Mouse (Mus musculus) intestine, embryonic 16.5 days (tissue): ENCODE measurements around the gene Zfhx2. TPM values are rescaled to one million over a fixed set of nuclear protein-coding genes. Genes with fewer than 3 reads are reported as not detected.

ENCODE experiments used
- ATAC-seq: fragments of 200-750 bp; cut with Nextera tagmentation; 2 replicates; pipeline ENCODE4 v1.8.0; 2017; ENCODE audit warnings: moderate TSS enrichment, moderate library complexity
- H3K27ac ChIP-seq: fragments of 300-500 bp; sonication (generic); 2 replicates; pipeline ENCODE4 v1.5.1; 2014; ENCODE audit warnings: mild to moderate bottlenecking, low read length
- H3K27me3 ChIP-seq: fragments of 300-500 bp; sonication (generic); replicated peaks from 2 replicates; pipeline ENCODE4 v1.6.1; 2014; ENCODE audit warnings: low read length, control low read depth, mixed read lengths; ENCODE audit not compliant: control insufficient read depth, insufficient read depth
- H3K36me3 ChIP-seq: fragments of 300-500 bp; sonication (generic); 2 replicates; pipeline ENCODE4 v1.6.1; 2014; ENCODE audit warnings: low read length, control low read depth; ENCODE audit not compliant: control insufficient read depth, insufficient read depth
- H3K4me1 ChIP-seq: fragments of 300-500 bp; sonication (generic); 2 replicates; pipeline ENCODE4 v1.6.1; 2014; ENCODE audit warnings: low read length, control low read depth, mixed read lengths; ENCODE audit not compliant: control insufficient read depth, insufficient read depth
- H3K4me2 ChIP-seq: fragments of 300-500 bp; sonication (generic); 2 replicates; pipeline ENCODE4 v1.6.1; 2014; ENCODE audit warnings: low read depth, low read length, control low read depth
- H3K4me3 ChIP-seq: fragments of 300-500 bp; sonication (generic); 2 replicates; pipeline ENCODE4 v1.5.1; 2014; ENCODE audit warnings: mild to moderate bottlenecking, low read length
- H3K9ac ChIP-seq: fragments of 300-500 bp; sonication (generic); 2 replicates; pipeline ENCODE4 v1.6.1; 2014; ENCODE audit warnings: low read depth, low read length
- H3K9me3 ChIP-seq: fragments of 300-500 bp; sonication (generic); 2 replicates; pipeline ENCODE4 v1.6.1; 2016; ENCODE audit warnings: low read length, control low read depth; ENCODE audit not compliant: control insufficient read depth
- WGBS: fragments of 180-500 bp; shearing (Covaris S2); extraction: QIAGEN DNeasy Blood & Tissue Kit; methylation state at CpG from one replicate; pipeline ENCODE4 v1.1.7; 2014; 5-methylcytosine and 5-hydroxymethylcytosine counted together
- polyA plus RNA-seq: library from polyadenylated mRNA; unstranded; fragments of >200 nt; fragmentation: Nextera tagmentation; extraction: Ambion mirVana; gene quantifications from 2 replicates; pipeline ENCODE4 v1.2.1, GENCODE M21; 2015

Gene Zfhx2
- polyA plus RNA-seq, 1 experiment from 2014 or later: 2.7 TPM

GRCm38 (mm10) chr14:55085324-55086008 lies 6.7 kb downstream of the Zfhx2 start:
- H3K4me3 ChIP-seq: no peak overlapping the region
- H3K4me2 ChIP-seq: no peak overlapping the region
- no peaks in the 10 kb centered on the region for H3K36me3 ChIP-seq
- WGBS: 54% methylated on average over 9 of the region's 9 CpGs
- no peak overlapping the region for H3K9ac ChIP-seq
- H3K9me3 ChIP-seq: no peaks in the 10 kb centered on the region
- no peaks in the 10 kb centered on the region for H3K27me3 ChIP-seq
- no peak overlapping the region for H3K27ac ChIP-seq
- 0 out of 2 replicates have a peak, but pooled peaks have one; percentile 29 for ATAC-seq
- H3K4me1 ChIP-seq: peaks cover 5% of the 10 kb centered on the region

GRCm38 (mm10) chr14:55083481-55083880 lies 8.6 kb downstream of the Zfhx2 start:
- H3K4me1 ChIP-seq: 0 out of 2 replicates have a peak, but pooled peaks cover 7% of the 10 kb centered on the region
- H3K9ac ChIP-seq: no peak overlapping the region
- H3K36me3 ChIP-seq: no peaks in the 10 kb centered on the region
- H3K9me3 ChIP-seq: no peaks in the 10 kb centered on the region
- no peak overlapping the region for H3K27ac ChIP-seq
- H3K4me3 ChIP-seq: no peak overlapping the region
- H3K4me2 ChIP-seq: no peak overlapping the region
- no peaks in the 10 kb centered on the region for H3K27me3 ChIP-seq
- ATAC-seq: no peak
- 65% methylated on average over 6 of the region's 6 CpGs for WGBS

GRCm38 (mm10) chr14:55081105-55081504 lies 11.0 kb downstream of the Zfhx2 start:
- Histone ChIP-seq H3K9me3 (no peaks in the 10 kb centered on the region), H3K4me1 (peaks cover 10% of the 10 kb centered on the region; the same call in 1 of the 2 replicates), H3K4me3 (no peak overlapping the region), H3K4me2 (no peak overlapping the region), H3K27me3 (no peaks in the 10 kb centered on the region), H3K36me3 (no peaks in the 10 kb centered on the region), H3K9ac (no peak overlapping the region), H3K27ac (no peak overlapping the region)
- no peak for ATAC-seq
- WGBS: 30% methylated on average over 5 of the region's 5 CpGs

GRCm38 (mm10) chr14:55079214-55079970 lies 12.7 kb downstream of the Zfhx2 start:
- Histone ChIP-seq H3K9ac (0 out of 2 replicates have a peak overlapping the region, but pooled peaks have one; percentile 3), H3K27ac (no peak overlapping the region), H3K9me3 (no peaks in the 10 kb centered on the region), H3K4me3 (no peak overlapping the region), H3K27me3 (no peaks in the 10 kb centered on the region), H3K36me3 (no peaks in the 10 kb centered on the region), H3K4me2 (peak overlapping the region; percentile 39; the same call in 1 of the 2 replicates), H3K4me1 (peaks cover 10% of the 10 kb centered on the region; the same call in 1 of the 2 replicates)
- WGBS: 16% methylated on average over 8 of the region's 8 CpGs
- peak; percentile 66 for ATAC-seq

GRCm38 (mm10) chr14:55078366-55078989 lies 13.6 kb downstream of the Zfhx2 start:
- H3K4me2 ChIP-seq: peak overlapping the region; percentile 39; the same call in 1 of the 2 replicates
- peak overlapping the region; percentile 3; the same call in 1 of the 2 replicates for H3K9ac ChIP-seq
- H3K4me1 ChIP-seq: peaks cover 10% of the 10 kb centered on the region; the same call in 1 of the 2 replicates
- WGBS: 12% methylated on average over 23 of the region's 23 CpGs
- H3K9me3 ChIP-seq: no peaks in the 10 kb centered on the region
- ATAC-seq: peak; percentile 27
- no peak overlapping the region for H3K27ac ChIP-seq
- H3K27me3 ChIP-seq: no peaks in the 10 kb centered on the region
- no peak overlapping the region for H3K4me3 ChIP-seq
- H3K36me3 ChIP-seq: no peaks in the 10 kb centered on the region

- H3K27me3 ChIP-seq: no peaks in the 10 kb centered on the region
- no peak overlapping the region for H3K4me2 ChIP-seq
- H3K36me3 ChIP-seq: no peaks in the 10 kb centered on the region
- H3K9ac ChIP-seq: 0 out of 2 replicates have a peak overlapping the region, but pooled peaks have one; percentile 3
- H3K4me1 ChIP-seq: peaks cover 10% of the 10 kb centered on the region; the same call in 1 of the 2 replicates
- H3K4me3 ChIP-seq: no peak overlapping the region
- no peaks in the 10 kb centered on the region for H3K9me3 ChIP-seq
- WGBS: 53% methylated on average over 15 of the region's 15 CpGs
- no peak for ATAC-seq
- no peak overlapping the region for H3K27ac ChIP-seq
Measured at GRCm38 (mm10) chr14:55077481-55078365, 14.4 kb downstream of the Zfhx2 start.

- no peak for ATAC-seq
- H3K9ac ChIP-seq: no peak overlapping the region
- H3K27ac ChIP-seq: no peak overlapping the region
- no peaks in the 10 kb centered on the region for H3K36me3 ChIP-seq
- WGBS: 73% methylated on average over 3 of the region's 3 CpGs
- H3K9me3 ChIP-seq: no peaks in the 10 kb centered on the region
- no peak overlapping the region for H3K4me2 ChIP-seq
- H3K27me3 ChIP-seq: no peaks in the 10 kb centered on the region
- H3K4me3 ChIP-seq: no peak overlapping the region
- peaks cover 10% of the 10 kb centered on the region; the same call in 1 of the 2 replicates for H3K4me1 ChIP-seq
Measured at GRCm38 (mm10) chr14:55076956-55077355, 15.2 kb downstream of the Zfhx2 start.

GRCm38 (mm10) chr14:55076224-55076623 lies 15.9 kb downstream of the Zfhx2 start:
- Histone ChIP-seq H3K4me2 (no peak overlapping the region), H3K9me3 (no peaks in the 10 kb centered on the region), H3K27ac (no peak overlapping the region), H3K27me3 (no peaks in the 10 kb centered on the region), H3K36me3 (no peaks in the 10 kb centered on the region), H3K9ac (no peak overlapping the region), H3K4me1 (peaks cover 10% of the 10 kb centered on the region; the same call in 1 of the 2 replicates), H3K4me3 (no peak overlapping the region)
- 45% methylated on average over 6 of the region's 6 CpGs for WGBS
- ATAC-seq: no peak
